Mouse (Mus musculus) megakaryocyte, embryonic 14.5 days (primary cell): ENCODE measurements at regions not wholly inside any gene's neighbourhood (a gene's known extent, or its start where the extent isn't known, plus 50 kb on each side); places are given as distances from the start of the nearest gene placed in this dataset.

Source experiments
- FLI1 ChIP-seq: IDR thresholded peaks from 2 replicates; pipeline ENCODE4 v1.6.1; 2012; ENCODE audit warnings: low read length, inconsistent platforms, mixed read lengths
- GATA1 ChIP-seq: IDR thresholded peaks from 3 replicates; pipeline ENCODE4 v1.6.1; 2012; ENCODE audit warnings: mixed read lengths, low read length, inconsistent platforms, borderline replicate concordance

DNA sequence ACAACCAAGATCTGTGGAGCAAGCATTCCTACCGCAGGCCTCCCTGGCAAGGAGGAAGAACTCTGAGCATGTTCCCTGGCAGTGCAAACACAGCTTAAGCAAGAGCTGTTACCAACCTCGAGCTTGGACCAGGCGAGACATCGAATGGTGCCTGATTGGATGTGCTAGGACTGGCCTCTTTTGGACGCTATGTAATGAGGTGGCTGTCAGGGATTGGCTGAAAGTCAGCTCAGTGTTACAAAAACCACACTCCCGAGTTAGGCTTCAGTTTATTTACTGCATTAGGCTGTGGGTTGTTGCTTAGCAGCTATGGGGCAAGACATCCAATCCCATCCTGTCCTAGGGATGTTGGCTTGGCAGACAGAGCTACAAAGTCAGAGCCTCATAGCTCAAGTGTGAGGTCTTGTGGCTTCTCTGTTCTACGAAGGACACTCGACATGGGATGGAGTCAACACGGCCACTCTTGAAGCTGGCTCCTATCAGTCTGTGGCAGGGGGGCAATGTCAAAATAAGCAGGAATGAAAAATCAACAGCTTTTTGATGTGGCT is 244.5 kb downstream of the Prex1 start:
- no peak for TF ChIP-seq GATA1
- no peak for TF ChIP-seq FLI1
